Mouse (Mus musculus): Measurements from ENCODE around the gene AW822073. TPM values are rescaled to one million over a fixed set of nuclear protein-coding genes. Genes with fewer than 3 reads are reported as not detected.

The AW822073 gene
- not detected for polyA plus RNA-seq (2014; fragmentation: Illumina TruSeq; extraction: RNeasy Lipid Tissue Mini Kit (QIAGEN cat#74804))

GRCm38 (mm10) chr10:58224827-58225785 lies at the start of gene AW822073:
AW822073 (minus strand) TSS chr10:58224930.

GRCm38 (mm10) chr10:58255213-58255892 lies 30.6 kb upstream of the AW822073 start, which contains the start of gene Gcc2:
Gcc2 (plus strand) TSS chr10:58255497.

GRCm38 (mm10) chr10:58236613-58237012 lies 11.9 kb upstream of the AW822073 start, which contains the start of gene Gm4981:
Gm4981 (minus strand) TSS chr10:58236701.

GRCm38 (mm10) chr10:58232641-58232969 lies 7.9 kb upstream of the AW822073 start, which contains the start of gene Duxf3:
Duxf3 (minus strand) TSS chr10:58232675.

Other genes with a start within 250 kb of the AW822073 start
- not detected for gene Duxf3, start 7.7 kb upstream of the AW822073 start, polyA plus RNA-seq (2014; fragmentation: Illumina TruSeq; extraction: RNeasy Lipid Tissue Mini Kit (QIAGEN cat#74804))
- gene Gm4981, start 11.8 kb upstream of the AW822073 start, polyA plus RNA-seq (2014; fragmentation: Illumina TruSeq; extraction: RNeasy Lipid Tissue Mini Kit (QIAGEN cat#74804)): not detected
- 67.1 TPM for gene Gcc2, start 30.6 kb upstream of the AW822073 start, polyA plus RNA-seq (2014; fragmentation: Illumina TruSeq; extraction: RNeasy Lipid Tissue Mini Kit (QIAGEN cat#74804))
- 260 TPM for gene Lims1, start 98.5 kb upstream of the AW822073 start, polyA plus RNA-seq (2014; fragmentation: Illumina TruSeq; extraction: RNeasy Lipid Tissue Mini Kit (QIAGEN cat#74804))
- gene Ranbp2, start 222.0 kb upstream of the AW822073 start, polyA plus RNA-seq (2014; fragmentation: Illumina TruSeq; extraction: RNeasy Lipid Tissue Mini Kit (QIAGEN cat#74804)): 214 TPM

All from ovary, adult 10 weeks (tissue).